Mouse (Mus musculus) cerebellum, postnatal 4 days (tissue): ENCODE measurements at regions not wholly inside any gene's neighbourhood (a gene's known extent, or its start where the extent isn't known, plus 50 kb on each side); places are given as distances from the start of the nearest gene placed in this dataset.

Source experiments
- DNase-seq, 2 experiments: peaks; one replicate each; pipeline ENCODE4 v3.0.0; 2022; ENCODE audit warnings: low spot score in 2 of 2, mixed read lengths in 1 of 2

DNA sequence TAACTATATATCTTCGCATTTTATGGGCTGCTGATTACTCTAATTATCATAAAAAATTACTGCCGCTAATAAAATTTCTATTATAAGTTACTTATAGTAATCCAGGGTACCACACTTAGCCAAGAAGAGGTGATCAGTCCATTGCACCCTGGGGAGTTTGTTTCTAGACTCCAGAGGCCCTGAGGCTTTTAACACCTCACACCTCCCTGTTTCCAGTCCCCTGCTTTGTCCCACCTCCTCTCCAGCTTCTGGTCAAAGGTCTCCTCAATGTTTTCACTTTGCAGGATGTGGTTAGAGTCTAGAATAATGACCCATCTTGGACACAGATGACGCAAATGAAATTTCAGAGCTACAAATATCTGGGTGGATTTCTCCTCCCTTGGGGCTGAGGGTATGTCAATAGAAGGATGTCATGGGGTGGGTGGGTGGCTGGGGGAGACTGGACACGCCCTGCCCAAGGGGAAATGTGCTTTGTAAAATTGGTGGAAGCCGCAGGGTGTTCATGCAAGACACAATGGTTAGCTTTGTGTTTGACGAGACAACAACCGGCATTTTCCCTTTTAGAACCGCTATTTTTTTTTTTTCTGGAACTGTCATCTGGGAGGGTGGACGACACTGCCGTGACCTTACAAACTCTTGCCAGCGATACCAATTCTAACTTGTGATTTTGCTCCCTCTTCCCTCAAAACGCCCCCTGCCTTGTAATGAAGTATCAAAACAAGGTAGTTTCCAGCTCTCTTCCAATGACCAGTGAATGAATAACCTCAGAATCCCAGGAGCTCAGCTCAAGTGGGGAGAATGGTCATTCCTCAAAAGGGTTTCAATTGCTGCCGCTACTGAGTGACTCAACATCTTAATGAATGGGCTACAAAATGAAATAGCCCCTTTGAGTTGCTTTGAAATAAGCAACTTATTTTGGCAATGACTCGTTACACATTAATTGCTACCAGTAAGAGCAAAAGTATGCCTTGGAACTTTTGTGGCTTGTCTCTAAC is 207.0 kb upstream of the Irx3 start:
- DNase-seq = no peak

GRCm38 (mm10) chr8:92005091-92005490 is 203.2 kb upstream of the Irx3 start:
- DNase-seq = no peak

DNA sequence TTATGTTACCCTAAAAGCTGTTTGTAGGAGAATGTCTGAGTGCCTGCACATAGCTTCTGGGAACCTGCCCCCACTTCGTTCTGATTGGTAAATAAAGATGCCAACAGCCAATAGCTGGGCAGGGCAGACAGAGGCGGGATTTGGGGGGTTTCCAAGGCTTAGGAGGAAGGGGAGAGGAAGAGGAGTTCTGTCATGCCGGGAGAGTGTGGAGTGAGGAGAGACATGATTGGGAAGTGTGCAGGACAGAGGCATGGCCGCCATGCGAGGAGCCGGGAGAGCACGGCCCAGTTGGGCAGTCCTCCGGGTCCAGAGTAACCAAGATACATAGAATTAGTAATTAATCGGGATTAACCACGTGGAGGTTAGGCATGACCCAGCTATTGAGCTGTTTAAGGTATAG is 202.7 kb upstream of the Irx3 start:
- DNase-seq = no peak

GRCm38 (mm10) chr8:92000368-92000767 is 198.5 kb upstream of the Irx3 start:
- no peak for DNase-seq

DNA sequence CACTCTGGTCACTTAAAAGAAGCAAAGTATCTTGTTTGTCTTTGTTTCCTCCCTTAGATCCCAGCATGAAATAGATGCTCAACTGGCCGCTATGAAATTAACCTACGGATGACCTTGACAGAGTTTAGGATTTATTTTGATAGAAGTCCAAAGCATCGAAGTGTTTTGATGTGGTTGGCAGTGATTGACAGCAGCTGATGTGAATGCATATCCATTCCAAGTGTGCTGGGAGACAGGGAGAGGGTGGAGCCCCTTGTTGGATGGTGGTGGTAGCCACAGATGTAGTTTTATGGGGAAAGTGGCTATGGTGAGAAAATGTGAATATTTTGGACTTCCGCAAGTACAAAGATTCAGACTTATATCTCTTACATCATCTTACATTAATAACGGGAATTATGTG is 197.8 kb upstream of the Irx3 start:
- no peak for DNase-seq

GRCm38 (mm10) chr8:91999189-91999588 is 197.3 kb upstream of the Irx3 start:
- DNase-seq = no peak

- DNase-seq = no peak
Observed at GRCm38 (mm10) chr8:91997892-91998189, 196.0 kb upstream of the Irx3 start.

GRCm38 (mm10) chr8:91997023-91997891 is 195.4 kb upstream of the Irx3 start:
- no peak for DNase-seq

GRCm38 (mm10) chr8:91996305-91997022 is 194.6 kb upstream of the Irx3 start:
- no peak for DNase-seq

GRCm38 (mm10) chr8:91995407-91996144 is 193.7 kb upstream of the Irx3 start:
- DNase-seq = no peak

- DNase-seq = no peak
Observed at GRCm38 (mm10) chr8:91991542-91992452, 189.9 kb upstream of the Irx3 start.

DNA sequence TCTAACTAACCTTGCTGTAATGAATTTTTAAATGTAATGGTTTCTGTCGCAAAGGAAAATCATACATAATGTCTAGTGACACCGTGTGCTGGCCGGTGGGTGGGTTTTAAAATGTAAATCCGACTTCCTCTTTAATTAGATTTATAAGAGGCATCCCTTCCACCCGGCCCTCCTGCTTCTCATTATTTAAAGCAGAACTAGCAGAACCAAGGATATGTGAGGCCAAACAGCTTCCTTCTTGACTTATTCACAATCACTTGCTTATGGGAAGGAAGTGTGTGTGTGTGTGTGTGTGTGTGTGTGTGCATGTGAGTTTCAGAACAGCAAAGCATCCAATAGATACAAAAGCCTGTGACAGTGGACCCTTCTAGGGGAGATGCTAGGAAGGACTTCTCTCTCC is 189.1 kb upstream of the Irx3 start:
- DNase-seq = no peak

DNA sequence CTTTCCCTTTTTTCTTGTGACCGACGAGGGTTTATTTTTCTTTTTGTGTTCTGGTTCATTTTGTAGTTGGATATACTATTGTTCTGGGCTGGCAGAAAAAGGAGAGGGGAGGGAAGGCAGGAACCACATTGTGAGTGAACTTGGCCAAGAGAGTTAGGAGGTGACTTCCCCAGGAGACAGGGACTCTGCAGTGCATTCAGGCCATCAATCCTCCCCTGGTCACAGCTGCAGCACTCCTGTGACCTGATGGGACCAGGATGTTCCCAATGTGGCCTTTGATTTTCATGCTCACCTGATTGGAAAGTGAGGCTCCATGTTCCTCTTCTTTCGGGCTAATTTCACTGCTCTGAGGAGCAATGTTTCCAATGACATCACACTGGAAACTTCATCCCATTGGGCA is 188.2 kb upstream of the Irx3 start:
- DNase-seq = no peak

GRCm38 (mm10) chr8:91988866-91989633 is 187.2 kb upstream of the Irx3 start:
- no peak for DNase-seq

GRCm38 (mm10) chr8:91987854-91988253 is 186.0 kb upstream of the Irx3 start:
- no peak for DNase-seq

GRCm38 (mm10) chr8:91983171-91983570 is 181.3 kb upstream of the Irx3 start:
- DNase-seq = no peak

GRCm38 (mm10) chr8:91976900-91977585 is 175.2 kb upstream of the Irx3 start:
- no peak for DNase-seq

DNA sequence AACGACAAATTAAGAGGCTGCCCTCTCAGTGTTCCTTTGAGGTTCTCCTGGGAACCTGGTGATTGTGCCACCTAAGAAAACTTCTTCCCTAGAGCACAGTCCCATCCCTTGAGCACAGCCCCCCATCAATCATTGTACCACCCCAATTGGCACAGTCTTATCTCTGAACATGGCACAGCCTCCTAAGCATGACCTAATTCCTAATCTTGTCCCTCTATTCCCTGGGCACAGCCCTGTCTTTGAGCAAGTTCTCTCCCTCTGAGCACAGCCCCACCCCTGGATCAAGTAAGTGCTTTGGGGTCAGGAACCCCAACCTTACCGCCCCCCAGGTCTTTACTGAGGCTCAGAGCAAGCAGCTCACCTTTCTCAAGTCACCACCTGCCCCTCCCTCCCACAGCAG is 173.6 kb upstream of the Irx3 start:
- DNase-seq = no peak

DNA sequence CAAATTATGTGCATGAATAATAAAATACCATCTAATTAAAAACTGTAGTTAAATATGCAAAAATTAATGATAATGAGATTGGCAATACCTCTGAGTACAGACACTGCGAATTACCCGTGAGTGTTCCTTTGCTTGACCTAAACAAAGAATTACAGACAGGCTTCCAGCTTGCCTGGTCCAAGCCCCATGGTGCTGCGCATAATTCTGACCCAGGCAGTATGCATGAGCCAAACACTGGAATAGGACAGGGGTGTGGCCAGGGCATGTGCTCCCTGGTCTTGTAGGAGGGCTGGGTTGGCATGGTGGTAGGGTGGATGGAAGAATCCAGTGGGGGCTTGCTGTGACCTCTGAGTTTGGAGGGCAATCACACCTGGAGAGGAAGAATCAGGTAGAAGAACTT is 172.8 kb upstream of the Irx3 start:
- no peak for DNase-seq
